Mouse (Mus musculus): ENCODE results near the gene 3110001I22Rik.

The 3110001I22Rik gene

GRCm38 (mm10) chr16:13722937-13723336, 51.2 kb downstream of the 3110001I22Rik start:
- no peak for DNase-seq (ENCODE audit: low read depth)

- DNase-seq (ENCODE audit: low read depth) = no peak
Measured at GRCm38 (mm10) chr16:13727811-13728335, 56.1 kb downstream of the 3110001I22Rik start.
